Mouse (Mus musculus) embryonic facial prominence, embryonic 14.5 days (tissue): ENCODE measurements around the gene Mgat4b. TPM values are rescaled to one million over a fixed set of nuclear protein-coding genes. Genes with fewer than 3 reads are reported as not detected.

Source experiments
- ATAC-seq: fragments of 200-750 bp; cut with Nextera tagmentation; 2 replicates; pipeline ENCODE4 v1.8.0; 2017; ENCODE audit warnings: low read depth, moderate number of reproducible peaks, moderate TSS enrichment
- DNase-seq: peaks from one replicate; pipeline ENCODE4 v3.0.0-alpha.2; 2015; ENCODE audit warnings: low spot score
- H3K27ac ChIP-seq: fragments of 300-500 bp; sonication (generic); replicated peaks from 2 replicates; pipeline ENCODE4 v1.5.1; 2014; ENCODE audit warnings: low read depth, mild to moderate bottlenecking, low read length, moderate library complexity
- H3K27me3 ChIP-seq: fragments of 300-500 bp; sonication (generic); replicated peaks from 2 replicates; pipeline ENCODE4 v1.6.1; 2014; ENCODE audit warnings: low read length; ENCODE audit not compliant: control insufficient read depth, insufficient read depth
- H3K36me3 ChIP-seq: fragments of 300-500 bp; sonication (generic); 2 replicates; pipeline ENCODE4 v1.6.1; 2014; ENCODE audit warnings: low read length, mixed read lengths; ENCODE audit not compliant: control insufficient read depth, insufficient read depth
- H3K4me1 ChIP-seq: fragments of 300-500 bp; sonication (generic); 2 replicates; pipeline ENCODE4 v1.6.1; 2014; ENCODE audit warnings: antibody characterized with exemption, low read length; ENCODE audit not compliant: control insufficient read depth, insufficient read depth
- H3K4me2 ChIP-seq: fragments of 300-500 bp; sonication (generic); 2 replicates; pipeline ENCODE4 v1.6.1; 2014; ENCODE audit warnings: low read depth, mild to moderate bottlenecking, low read length, moderate library complexity, mixed read lengths
- H3K4me3 ChIP-seq: fragments of 300-500 bp; sonication (generic); 2 replicates; pipeline ENCODE4 v1.5.1; 2014; ENCODE audit warnings: low read depth, mild to moderate bottlenecking, low read length
- H3K9ac ChIP-seq: fragments of 300-500 bp; sonication (generic); 2 replicates; pipeline ENCODE4 v1.6.1; 2014; ENCODE audit warnings: low read depth, mild to moderate bottlenecking, low read length, moderate library complexity, mixed read lengths
- H3K9me3 ChIP-seq: fragments of 300-500 bp; sonication (generic); 2 replicates; pipeline ENCODE4 v1.6.1; 2016; ENCODE audit warnings: low read length; ENCODE audit not compliant: control insufficient read depth
- WGBS: fragments of 180-500 bp; shearing (Covaris S2); extraction: QIAGEN DNeasy Blood & Tissue Kit; methylation state at CpG from one replicate; pipeline ENCODE4 v1.1.7; 2014; 5-methylcytosine and 5-hydroxymethylcytosine counted together
- polyA plus RNA-seq: library from polyadenylated mRNA; unstranded; fragments of >200 nt; fragmentation: Nextera tagmentation; extraction: Ambion mirVana; gene quantifications from 2 replicates; pipeline ENCODE4 v1.2.1, GENCODE M21; 2014

Mgat4b gene
- polyA plus RNA-seq, 1 experiment from 2014 or later = 22.6 TPM

DNA sequence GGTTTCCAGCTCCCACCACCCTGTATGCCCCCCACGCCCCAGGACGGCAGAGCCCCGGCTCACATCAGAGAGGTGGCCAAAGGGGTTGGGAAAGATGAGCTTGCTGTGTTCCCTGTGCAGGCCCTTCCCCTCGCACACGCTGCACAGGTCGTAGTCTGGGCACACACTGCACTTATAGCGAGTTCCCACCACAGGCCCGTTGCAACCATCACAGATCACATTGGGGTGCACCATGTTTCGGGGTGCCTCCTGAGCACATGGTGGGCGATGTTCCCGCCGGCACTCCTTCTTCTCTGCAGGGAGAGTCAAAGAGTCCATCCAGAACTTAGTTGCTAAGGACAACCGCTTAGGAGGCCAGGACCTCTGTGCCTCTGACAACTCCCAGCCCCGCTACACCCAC lies 3.3 kb upstream of the Mgat4b start:
- DNase-seq (no peak), ATAC-seq (no peak)
- no peaks in the 10 kb centered on the region for H3K9me3 ChIP-seq
- peaks cover 14% of the 10 kb centered on the region; the same call in 1 of the 2 replicates for H3K4me1 ChIP-seq
- H3K27me3 ChIP-seq = no peaks in the 10 kb centered on the region
- peaks cover 58% of the 10 kb centered on the region for H3K36me3 ChIP-seq
- no peak overlapping the region for H3K4me2 ChIP-seq
- WGBS = 96% methylated on average over 13 of the region's 14 CpGs
- H3K9ac ChIP-seq = no peak overlapping the region
- H3K4me3 ChIP-seq = no peak overlapping the region
- no peak overlapping the region for H3K27ac ChIP-seq

DNA sequence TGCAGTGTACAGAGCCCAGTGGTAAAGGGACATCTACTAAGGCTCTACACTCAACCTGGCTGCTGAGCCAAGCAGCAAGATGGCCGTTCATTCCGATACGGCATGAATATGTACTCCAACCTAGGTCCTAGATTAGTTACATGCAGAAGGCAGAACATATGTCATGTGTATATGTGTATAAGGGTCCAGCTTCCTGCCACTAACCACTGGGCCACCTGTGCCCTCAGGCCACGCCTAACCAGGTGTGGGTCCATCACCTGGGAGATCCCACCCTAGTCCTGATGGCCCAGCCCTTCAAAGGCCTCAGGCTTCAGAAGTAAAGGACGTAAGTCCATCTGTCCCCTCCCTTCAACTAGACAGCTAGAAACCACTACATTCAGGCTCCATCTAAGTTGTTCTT lies 2.7 kb upstream of the Mgat4b start:
- ATAC-seq = no peak

GRCm38 (mm10) chr11:50210101-50210504 lies 587 bp upstream of the Mgat4b start:
- WGBS = 1% methylated on average over 24 of the region's 24 CpGs
- peak; percentile 97 for ATAC-seq
- peak; percentile 97 for DNase-seq

More for the DNA sequence above, 2.7 kb upstream of the Mgat4b start:
- Histone ChIP-seq H3K9ac (no peak overlapping the region), H3K9me3 (no peaks in the 10 kb centered on the region), H3K27ac (no peak overlapping the region), H3K36me3 (peaks cover 51% of the 10 kb centered on the region), H3K4me3 (no peak overlapping the region), H3K4me1 (peaks cover 14% of the 10 kb centered on the region; the same call in 1 of the 2 replicates), H3K4me2 (no peak overlapping the region), H3K27me3 (no peaks in the 10 kb centered on the region)
- 92% methylated on average over 5 of the region's 5 CpGs for WGBS
- DNase-seq = no peak

DNA sequence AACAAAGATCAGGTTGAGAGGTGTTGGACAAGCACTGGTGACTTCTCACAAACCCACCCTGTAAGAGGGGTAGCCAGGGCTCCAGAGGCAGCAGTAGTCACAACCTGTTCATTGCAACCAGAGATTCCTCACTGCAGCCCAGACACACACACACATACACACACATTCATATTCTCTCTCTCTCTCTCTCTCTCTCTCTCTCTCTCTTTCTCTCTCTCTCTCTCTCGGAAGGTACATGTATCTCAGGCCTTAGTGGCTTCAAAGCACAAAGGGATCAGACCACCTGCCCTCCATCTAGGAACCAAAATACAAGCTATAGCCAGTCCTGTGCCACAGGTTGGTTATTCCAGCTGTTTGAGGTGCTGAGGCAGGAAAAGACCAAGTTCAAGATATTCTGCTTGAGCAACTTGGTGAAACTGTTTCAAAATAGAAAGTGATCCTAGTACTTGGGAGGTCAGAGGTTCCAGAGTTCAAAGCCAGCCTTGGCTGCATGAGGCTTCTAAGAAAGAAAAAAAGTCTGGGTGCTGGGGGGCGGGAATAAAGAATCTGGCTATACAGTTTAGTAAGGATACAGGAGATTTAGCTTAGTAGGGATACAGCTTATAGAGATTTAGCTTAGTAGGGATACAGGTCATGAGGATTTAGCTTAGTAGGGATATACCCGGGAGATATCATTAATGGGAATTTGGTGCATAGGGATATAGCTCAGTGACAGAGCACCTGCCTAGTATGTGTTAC lies 801 bp downstream of the Mgat4b start:
- Histone ChIP-seq H3K27me3 (no peaks in the 10 kb centered on the region), H3K4me1 (peaks cover 14% of the 10 kb centered on the region; the same call in 1 of the 2 replicates), H3K27ac (no peak overlapping the region), H3K4me3 (peak overlapping the region; percentile 96), H3K9ac (peak overlapping the region; percentile 96), H3K36me3 (peaks cover 17% of the 10 kb centered on the region), H3K4me2 (peak overlapping the region; percentile 60), H3K9me3 (no peaks in the 10 kb centered on the region)
- WGBS = 90% methylated on average over 3 of the region's 3 CpGs
- no peak for ATAC-seq
- DNase-seq = no peak

More at GRCm38 (mm10) chr11:50210101-50210504, 587 bp upstream of the Mgat4b start:
- Histone ChIP-seq H3K27ac (peak overlapping the region; percentile 99), H3K36me3 (peaks cover 31% of the 10 kb centered on the region), H3K4me3 (peak overlapping the region; percentile 96), H3K9me3 (no peaks in the 10 kb centered on the region), H3K27me3 (no peaks in the 10 kb centered on the region), H3K4me2 (peak overlapping the region; percentile 60), H3K9ac (peak overlapping the region; percentile 96), H3K4me1 (peaks cover 14% of the 10 kb centered on the region; the same call in 1 of the 2 replicates)

GRCm38 (mm10) chr11:50212060-50212739 lies 1.5 kb downstream of the Mgat4b start:
- no peaks in the 10 kb centered on the region for H3K9me3 ChIP-seq
- WGBS = 61% methylated on average over 3 of the region's 3 CpGs
- DNase-seq = no peak
- H3K27me3 ChIP-seq = no peaks in the 10 kb centered on the region
- no peak overlapping the region for H3K27ac ChIP-seq
- no peak overlapping the region for H3K9ac ChIP-seq
- no peak overlapping the region for H3K4me2 ChIP-seq
- peaks cover 14% of the 10 kb centered on the region; the same call in 1 of the 2 replicates for H3K4me1 ChIP-seq
- no peak for ATAC-seq
- H3K36me3 ChIP-seq = peaks cover 10% of the 10 kb centered on the region
- H3K4me3 ChIP-seq = no peak overlapping the region

- H3K4me1 ChIP-seq = peaks cover 17% of the 10 kb centered on the region
- DNase-seq (peak; percentile 44), ATAC-seq (no peak)
- no peak overlapping the region for H3K9ac ChIP-seq
- no peaks in the 10 kb centered on the region for H3K9me3 ChIP-seq
- peaks cover 1% of the 10 kb centered on the region for H3K36me3 ChIP-seq
- no peak overlapping the region for H3K4me2 ChIP-seq
- H3K4me3 ChIP-seq = no peak overlapping the region
- no peaks in the 10 kb centered on the region for H3K27me3 ChIP-seq
- 67% methylated on average over 11 of the region's 11 CpGs for WGBS
- H3K27ac ChIP-seq = no peak overlapping the region
Measured at GRCm38 (mm10) chr11:50212848-50213758, 2.4 kb downstream of the Mgat4b start.

GRCm38 (mm10) chr11:50214631-50215030 lies 3.9 kb downstream of the Mgat4b start:
- H3K4me3 ChIP-seq = no peak overlapping the region
- H3K27ac ChIP-seq = no peak overlapping the region
- H3K9me3 ChIP-seq = no peaks in the 10 kb centered on the region
- DNase-seq (no peak), ATAC-seq (no peak)
- no peak overlapping the region for H3K4me2 ChIP-seq
- 92% methylated on average over 6 of the region's 6 CpGs for WGBS
- H3K9ac ChIP-seq = no peak overlapping the region
- H3K36me3 ChIP-seq = no peaks in the 10 kb centered on the region
- H3K27me3 ChIP-seq = no peaks in the 10 kb centered on the region
- peaks cover 8% of the 10 kb centered on the region; the same call in 1 of the 2 replicates for H3K4me1 ChIP-seq

DNA sequence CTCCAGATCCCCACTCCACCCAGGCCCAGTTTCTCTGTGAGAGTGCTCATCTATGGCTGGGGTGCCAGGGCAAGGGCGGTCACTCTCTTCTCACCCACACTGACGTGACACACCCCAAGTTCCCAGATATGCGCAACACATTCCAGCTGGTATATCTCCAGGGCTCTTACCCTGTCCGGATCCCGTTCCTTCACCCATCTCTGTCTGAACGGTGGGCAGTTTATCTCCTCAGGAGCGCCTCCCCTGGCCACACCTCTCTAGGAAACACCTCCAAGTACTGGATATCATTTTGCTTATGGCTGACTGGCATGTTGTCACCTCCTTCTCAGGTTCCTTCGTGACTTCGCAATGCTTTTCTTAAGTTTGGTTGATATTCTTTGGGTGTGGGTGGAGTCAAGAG lies 4.9 kb downstream of the Mgat4b start:
- ATAC-seq (no peak), DNase-seq (no peak)
- H3K9ac ChIP-seq = no peak overlapping the region
- peaks cover 8% of the 10 kb centered on the region; the same call in 1 of the 2 replicates for H3K4me1 ChIP-seq
- H3K27ac ChIP-seq = no peak overlapping the region
- no peaks in the 10 kb centered on the region for H3K36me3 ChIP-seq
- 22% methylated on average over 9 of the region's 9 CpGs for WGBS
- no peaks in the 10 kb centered on the region for H3K9me3 ChIP-seq
- H3K27me3 ChIP-seq = no peaks in the 10 kb centered on the region
- no peak overlapping the region for H3K4me3 ChIP-seq
- no peak overlapping the region for H3K4me2 ChIP-seq
